Mouse (Mus musculus): ENCODE data around the gene Gm21992.

GRCm38 (mm10) chr19:4698856-4699255 lies 112.6 kb downstream of the Gm21992 start:
- TF ChIP-seq CTCF (conservative IDR thresholded peaks at IDR 0.05; ENCODE audit: low read length) (no peak), POU5F1 (IDR thresholded peaks at IDR 0.05; ENCODE audit: borderline replicate concordance, low read length) (no peak)
